Mouse (Mus musculus) hindbrain, postnatal 0 days (tissue): Measurements from ENCODE around the gene Vax2. TPM values are rescaled to one million over a fixed set of nuclear protein-coding genes. Genes with fewer than 3 reads are reported as not detected.

Experiments used
- ATAC-seq: fragments of 200-750 bp; cut with Nextera tagmentation; 2 replicates; pipeline ENCODE4 v1.8.0; 2017; ENCODE audit warnings: mild to moderate bottlenecking, moderate TSS enrichment, moderate library complexity
- DNase-seq: peaks from one replicate; pipeline ENCODE4 v3.0.0-alpha.2; 2015; ENCODE audit warnings: low spot score
- H3K27ac ChIP-seq: fragments of 300-500 bp; sonication (generic); 2 replicates; pipeline ENCODE4 v1.5.1; 2014; ENCODE audit warnings: mild to moderate bottlenecking
- H3K27me3 ChIP-seq: fragments of 300-500 bp; sonication (generic); 2 replicates; pipeline ENCODE4 v1.6.1; 2014; ENCODE audit warnings: low read length, mixed read lengths; ENCODE audit not compliant: insufficient read depth
- H3K36me3 ChIP-seq: fragments of 300-500 bp; sonication (generic); 2 replicates; pipeline ENCODE4 v1.6.1; 2014; ENCODE audit warnings: low read length, mixed read lengths; ENCODE audit not compliant: insufficient read depth
- H3K4me1 ChIP-seq: fragments of 300-500 bp; sonication (generic); 2 replicates; pipeline ENCODE4 v1.6.1; 2014; ENCODE audit warnings: antibody characterized with exemption, low read length, mixed read lengths; ENCODE audit not compliant: insufficient read depth
- H3K4me2 ChIP-seq: fragments of 300-500 bp; sonication (generic); 2 replicates; pipeline ENCODE4 v1.6.1; 2014; ENCODE audit warnings: low read depth, mild to moderate bottlenecking, low read length, moderate library complexity, mixed read lengths
- H3K4me3 ChIP-seq: fragments of 300-500 bp; sonication (generic); 2 replicates; pipeline ENCODE4 v1.5.1; 2014; ENCODE audit warnings: low read length
- H3K9ac ChIP-seq: fragments of 300-500 bp; sonication (generic); replicated peaks from 2 replicates; pipeline ENCODE4 v1.6.1; 2014; ENCODE audit warnings: mild to moderate bottlenecking, low read length, moderate library complexity, mixed read lengths
- H3K9me3 ChIP-seq: fragments of 300-500 bp; sonication (generic); 2 replicates; pipeline ENCODE4 v1.6.1; 2016; ENCODE audit warnings: low read length, mixed read lengths
- CTCF ChIP-seq: IDR thresholded peaks from 2 replicates; pipeline ENCODE4 v1.5.1; 2016; ENCODE audit warnings: antibody characterized with exemption, control low read depth, low read depth
- WGBS: fragments of 180-500 bp; shearing (Covaris S2); extraction: QIAGEN DNeasy Blood & Tissue Kit; methylation state at CpG from one replicate; pipeline ENCODE4 v1.1.7; 2014; 5-methylcytosine and 5-hydroxymethylcytosine counted together
- polyA plus RNA-seq: library from polyadenylated mRNA; unstranded; fragments of >200 nt; fragmentation: Nextera tagmentation; extraction: Ambion mirVana; gene quantifications from 2 replicates; pipeline ENCODE4 v1.2.1, GENCODE M21; 2015
- total RNA-seq: library from RNA; depleted of rRNA; stranded (reverse); fragments of >200 nt; gene quantifications from 2 replicates; pipeline ENCODE4 v1.2.3, GENCODE M21; 2014

Gene Vax2
- total and polyA plus RNA-seq, 2 experiments from 2014 or later: not detected

DNA sequence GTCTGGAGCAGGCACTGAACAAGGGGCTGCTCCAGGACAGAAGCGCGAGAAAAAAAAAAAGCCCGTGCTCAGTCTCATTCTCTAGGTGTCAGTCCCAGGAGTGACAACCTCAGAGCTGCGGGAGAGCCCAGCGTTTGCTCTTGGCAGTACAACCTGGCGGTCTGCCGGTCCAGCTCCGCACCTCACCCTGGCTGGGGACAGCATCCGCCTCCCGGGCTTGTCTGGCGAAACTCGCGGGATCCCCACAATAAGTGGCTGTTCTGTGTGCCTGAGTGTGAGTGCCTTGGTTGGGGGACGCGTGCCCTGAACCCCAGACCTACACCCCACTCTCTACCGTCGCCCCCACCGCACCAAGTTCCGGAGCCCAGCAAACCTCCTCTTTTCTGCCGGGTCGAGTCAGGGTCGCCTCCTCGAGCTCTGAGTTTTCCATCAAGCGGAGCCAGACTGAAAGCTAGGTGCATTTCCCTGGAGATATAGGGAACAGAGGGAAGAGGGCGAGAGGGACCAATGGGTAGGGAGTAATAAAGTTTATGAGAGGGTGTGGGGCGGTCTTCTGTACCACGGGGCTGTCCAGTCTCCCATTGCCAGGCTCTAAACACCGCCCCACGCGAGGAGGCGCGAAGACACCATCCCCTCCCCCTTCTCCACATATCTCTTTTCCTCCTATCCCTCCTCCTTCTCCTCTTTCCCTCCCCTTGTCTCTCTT lies 550 bp upstream of the Vax2 start:
- H3K9me3 ChIP-seq: no peaks in the 10 kb centered on the region
- H3K4me3 ChIP-seq: peak overlapping the region; percentile 34
- no peak for DNase-seq
- no peak overlapping the region for H3K27ac ChIP-seq
- no peak overlapping the region for H3K9ac ChIP-seq
- WGBS: under 1% methylated on average over 32 of the region's 32 CpGs
- no peaks in the 10 kb centered on the region for H3K36me3 ChIP-seq
- no peak for TF ChIP-seq CTCF
- H3K27me3 ChIP-seq: peaks cover 96% of the 10 kb centered on the region
- 0 out of 2 replicates have a peak, but pooled peaks cover 5% of the 10 kb centered on the region for H3K4me1 ChIP-seq
- H3K4me2 ChIP-seq: peak overlapping the region; percentile 51
- ATAC-seq: no peak

- Histone ChIP-seq H3K4me2 (peak overlapping the region; percentile 51), H3K4me1 (0 out of 2 replicates have a peak, but pooled peaks cover 5% of the 10 kb centered on the region), H3K27me3 (peaks cover 86% of the 10 kb centered on the region), H3K9ac (no peak overlapping the region), H3K9me3 (no peaks in the 10 kb centered on the region), H3K27ac (no peak overlapping the region), H3K36me3 (no peaks in the 10 kb centered on the region), H3K4me3 (peak overlapping the region; percentile 34)
- no peak for DNase-seq
- no peak for TF ChIP-seq CTCF
- WGBS: 1% methylated on average over 45 of the region's 45 CpGs
- no peak for ATAC-seq
These were observed 836 bp downstream of the Vax2 start for GRCm38 (mm10) chr6:83711725-83712475.

DNA sequence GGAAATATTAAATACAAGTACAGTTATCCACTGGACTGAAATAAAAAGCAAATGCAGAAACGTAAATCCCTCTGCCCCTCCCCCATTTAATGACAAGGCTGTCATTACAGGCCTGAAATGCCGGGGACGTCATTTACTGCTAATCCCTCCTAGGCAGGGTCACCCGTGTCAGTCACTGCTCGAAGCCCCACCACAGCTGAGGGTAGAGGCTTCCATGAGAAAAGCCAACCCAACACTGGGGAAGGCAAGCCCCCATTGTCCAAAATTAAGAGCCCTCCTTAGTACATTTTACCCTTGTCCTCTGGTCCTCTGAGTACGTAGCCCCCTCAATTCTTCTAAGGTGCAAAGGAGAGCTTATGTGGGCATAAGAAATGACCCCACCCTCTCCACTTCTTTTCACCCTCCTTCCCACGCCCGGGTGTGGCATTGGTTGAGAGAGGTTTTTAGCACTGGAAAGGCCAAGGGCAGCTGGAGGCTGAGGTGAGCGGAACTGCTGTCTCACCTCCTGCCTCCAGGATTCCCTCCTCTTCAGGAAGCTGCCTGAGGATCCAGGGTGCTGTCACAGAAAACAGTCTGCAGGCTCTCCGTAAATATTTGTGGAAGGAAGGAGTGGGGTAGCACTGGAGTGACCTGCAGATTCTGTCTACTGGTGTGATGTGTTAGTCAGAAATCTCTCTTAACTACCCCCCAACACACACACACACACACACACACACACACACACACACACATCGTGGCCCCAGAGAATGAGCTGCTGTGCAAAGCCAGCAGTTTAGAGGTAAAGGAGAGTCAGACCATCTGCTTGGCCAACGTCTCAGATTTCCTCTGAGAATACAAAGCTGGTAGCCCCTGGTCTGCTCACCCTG lies 2.4 kb downstream of the Vax2 start:
- DNase-seq (no peak), ATAC-seq (no peak)
- Histone ChIP-seq H3K27me3 (peaks cover 86% of the 10 kb centered on the region), H3K4me1 (0 out of 2 replicates have a peak, but pooled peaks cover 5% of the 10 kb centered on the region), H3K4me3 (no peak overlapping the region), H3K9ac (no peak overlapping the region), H3K27ac (no peak overlapping the region), H3K4me2 (no peak overlapping the region), H3K36me3 (no peaks in the 10 kb centered on the region), H3K9me3 (no peaks in the 10 kb centered on the region)
- 6% methylated on average over 12 of the region's 12 CpGs for WGBS
- TF ChIP-seq CTCF: no peak

DNA sequence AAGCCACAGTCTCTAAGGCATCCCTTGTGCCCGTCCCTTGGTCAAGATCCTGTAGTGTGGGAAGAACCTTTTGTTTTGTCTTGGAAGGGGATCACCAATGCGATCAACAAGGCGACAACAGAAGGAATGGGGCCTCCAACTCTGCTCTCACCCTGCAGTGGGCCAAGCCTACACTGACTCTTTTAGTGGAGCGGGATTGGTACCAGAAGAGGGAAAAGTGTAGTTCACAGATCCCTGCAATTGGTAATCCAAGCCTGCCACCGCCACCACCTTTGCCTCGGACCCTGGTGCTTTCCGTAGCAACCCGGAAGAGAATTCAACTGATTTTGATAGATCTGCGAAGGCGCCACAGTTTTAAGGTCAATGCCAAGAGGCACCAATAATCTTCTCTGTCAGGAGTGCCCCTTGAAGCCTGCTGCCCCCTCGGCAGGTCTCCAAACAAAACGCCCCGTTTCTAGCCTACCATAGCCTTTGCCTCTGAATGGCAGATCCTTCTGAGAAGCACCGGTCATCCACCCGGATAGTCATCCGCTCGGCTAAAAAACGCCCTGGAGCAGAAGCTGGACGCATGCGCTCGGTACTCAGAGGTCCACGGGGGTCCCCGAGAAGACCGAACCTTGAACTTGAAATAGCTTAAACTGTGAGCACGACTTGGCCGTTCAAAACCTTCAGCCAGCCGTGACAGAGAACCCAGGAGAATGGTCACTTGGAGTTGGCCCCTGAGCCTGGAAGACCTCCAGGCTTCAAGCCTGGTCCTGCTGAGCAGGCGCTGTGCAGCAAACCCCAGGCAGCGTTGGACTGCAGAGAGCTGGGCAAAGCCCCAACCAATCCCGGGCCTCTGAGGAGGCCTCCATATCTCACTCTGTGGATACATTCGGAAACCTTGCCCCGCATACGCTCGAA lies 3.4 kb downstream of the Vax2 start:
- H3K9me3 ChIP-seq: no peaks in the 10 kb centered on the region
- no peak overlapping the region for H3K4me3 ChIP-seq
- WGBS: 1% methylated on average over 34 of the region's 34 CpGs
- H3K27ac ChIP-seq: no peak overlapping the region
- H3K27me3 ChIP-seq: peaks cover 85% of the 10 kb centered on the region
- no peaks in the 10 kb centered on the region for H3K36me3 ChIP-seq
- H3K4me2 ChIP-seq: no peak overlapping the region
- 0 out of 2 replicates have a peak, but pooled peaks cover 5% of the 10 kb centered on the region for H3K4me1 ChIP-seq
- DNase-seq: peak; percentile 36
- no peak for TF ChIP-seq CTCF
- no peak for ATAC-seq
- no peak overlapping the region for H3K9ac ChIP-seq

DNA sequence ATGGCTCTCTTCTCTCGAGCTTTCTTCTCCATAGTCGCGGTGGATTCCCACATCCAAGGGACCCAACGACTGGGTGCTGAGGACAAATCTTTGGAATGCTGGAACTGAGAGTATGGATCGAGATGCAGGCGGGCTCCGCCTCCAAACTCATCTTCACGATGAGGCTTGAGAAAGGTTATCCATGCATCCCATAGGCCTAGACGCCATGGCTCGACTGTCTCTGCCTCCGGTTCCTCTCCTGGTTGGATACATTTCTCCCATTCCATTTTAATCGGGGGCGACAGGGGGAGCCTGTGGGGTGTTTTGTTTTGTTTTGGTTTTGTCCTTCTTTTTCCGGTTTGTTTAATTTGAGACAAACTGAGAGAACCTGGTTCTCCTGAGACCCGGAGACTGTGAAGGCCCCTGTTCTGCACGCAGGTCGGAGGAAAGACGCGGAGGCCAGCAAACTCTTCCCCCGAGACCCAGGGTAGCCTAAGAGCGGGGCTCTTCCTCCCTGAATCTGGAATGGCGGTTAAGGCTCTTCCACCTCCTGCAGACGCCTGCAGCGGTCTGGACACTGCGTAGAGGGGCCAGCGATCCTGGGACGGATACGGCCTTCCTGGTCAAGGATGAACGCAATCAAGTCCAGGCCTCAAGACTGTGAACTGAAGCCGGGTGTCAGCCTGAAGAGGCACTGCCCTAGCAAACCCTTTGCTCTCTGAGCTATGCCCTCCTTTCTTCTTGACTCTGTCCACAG lies 4.6 kb downstream of the Vax2 start:
- TF ChIP-seq CTCF: no peak
- H3K4me2 ChIP-seq: no peak overlapping the region
- H3K9me3 ChIP-seq: no peaks in the 10 kb centered on the region
- ATAC-seq: no peak
- 1% methylated on average over 30 of the region's 30 CpGs for WGBS
- no peak for DNase-seq
- no peak overlapping the region for H3K9ac ChIP-seq
- no peak overlapping the region for H3K27ac ChIP-seq
- no peak overlapping the region for H3K4me3 ChIP-seq
- no peaks in the 10 kb centered on the region for H3K36me3 ChIP-seq
- 0 out of 2 replicates have a peak, but pooled peaks cover 5% of the 10 kb centered on the region for H3K4me1 ChIP-seq
- peaks cover 86% of the 10 kb centered on the region for H3K27me3 ChIP-seq
